Mouse (Mus musculus) lung, embryonic 16.5 days (tissue): ENCODE data around the gene Ndufa7. TPM values are rescaled to one million over a fixed set of nuclear protein-coding genes. Genes with fewer than 3 reads are reported as not detected.

Experiments
- ATAC-seq: fragments of 200-750 bp; cut with Nextera tagmentation; 2 replicates; pipeline ENCODE4 v1.8.0; 2017; ENCODE audit warnings: low read depth, mild to moderate bottlenecking, moderate library complexity
- H3K27ac ChIP-seq: fragments of 300-500 bp; sonication (generic); 2 replicates; pipeline ENCODE4 v1.5.1; 2014; ENCODE audit warnings: mild to moderate bottlenecking, control low read depth, low read length
- H3K27me3 ChIP-seq: fragments of 300-500 bp; sonication (generic); 2 replicates; pipeline ENCODE4 v1.6.1; 2014; ENCODE audit warnings: low read depth, low read length, mixed read lengths; ENCODE audit not compliant: control insufficient read depth, insufficient read depth
- H3K36me3 ChIP-seq: fragments of 300-500 bp; sonication (generic); 2 replicates; pipeline ENCODE4 v1.6.1; 2014; ENCODE audit warnings: low read length; ENCODE audit not compliant: control insufficient read depth, insufficient read depth
- H3K4me1 ChIP-seq: fragments of 300-500 bp; sonication (generic); replicated peaks from 2 replicates; pipeline ENCODE4 v1.6.1; 2014; ENCODE audit warnings: low read length, mixed read lengths; ENCODE audit not compliant: control insufficient read depth, insufficient read depth
- H3K4me2 ChIP-seq: fragments of 300-500 bp; sonication (generic); 2 replicates; pipeline ENCODE4 v1.6.1; 2014; ENCODE audit warnings: low read depth, low read length, control low read depth
- H3K4me3 ChIP-seq: fragments of 300-500 bp; sonication (generic); 2 replicates; pipeline ENCODE4 v1.5.1; 2014; ENCODE audit warnings: mild to moderate bottlenecking, low read length, control low read depth
- H3K9ac ChIP-seq: fragments of 300-500 bp; sonication (generic); 2 replicates; pipeline ENCODE4 v1.6.1; 2014; ENCODE audit warnings: low read length, control low read depth
- H3K9me3 ChIP-seq: fragments of 300-500 bp; sonication (generic); 2 replicates; pipeline ENCODE4 v1.6.1; 2016; ENCODE audit warnings: low read length; ENCODE audit not compliant: control insufficient read depth
- WGBS: fragments of 180-500 bp; shearing (Covaris S2); extraction: QIAGEN DNeasy Blood & Tissue Kit; methylation state at CpG from one replicate; pipeline ENCODE4 v1.1.7; 2014; 5-methylcytosine and 5-hydroxymethylcytosine counted together
- polyA plus RNA-seq: library from polyadenylated mRNA; unstranded; fragments of >200 nt; fragmentation: Nextera tagmentation; extraction: Ambion mirVana; gene quantifications from 2 replicates; pipeline ENCODE4 v1.2.1, GENCODE M21; 2015

Ndufa7 gene
- polyA plus RNA-seq: 482 and 489 TPM in 2 replicates

- peak within 1 kb of the TSS; percentile 57 for H3K27ac ChIP-seq
- H3K4me3 ChIP-seq: peak within 1 kb of the TSS; percentile 89
- peak; percentile 95 for ATAC-seq
- no peaks in the 10 kb centered on the region for H3K27me3 ChIP-seq
- peak within 1 kb of the TSS; percentile 77 for H3K9ac ChIP-seq
- under 1% methylated on average over 51 of the region's 51 CpGs for WGBS
- peaks cover 29% of the 10 kb centered on the region for H3K4me1 ChIP-seq
- no peaks in the 10 kb centered on the region for H3K9me3 ChIP-seq
- peaks cover 35% of the 10 kb centered on the region for H3K36me3 ChIP-seq
- H3K4me2 ChIP-seq: peak within 1 kb of the TSS; percentile 86
Observed at GRCm38 (mm10) chr17:33824084-33824996, at the start of gene Ndufa7, which contains the start of gene Rps28. Ndufa7 (plus strand) TSS chr17:33824572. Rps28 (minus strand) TSS chr17:33824562.

- H3K4me3 ChIP-seq: no peak overlapping the region
- H3K36me3 ChIP-seq: peaks cover 9% of the 10 kb centered on the region
- no peaks in the 10 kb centered on the region for H3K27me3 ChIP-seq
- H3K9me3 ChIP-seq: no peaks in the 10 kb centered on the region
- H3K27ac ChIP-seq: no peak overlapping the region
- H3K4me2 ChIP-seq: no peak overlapping the region
- no peak overlapping the region for H3K9ac ChIP-seq
- peaks cover 15% of the 10 kb centered on the region for H3K4me1 ChIP-seq
- ATAC-seq: no peak
- 86% methylated on average over 8 of the region's 8 CpGs for whole genome bisulfite sequencing
Observed at GRCm38 (mm10) chr17:33774573-33775155, 49.7 kb upstream of the Ndufa7 start.

GRCm38 (mm10) chr17:33775287-33775686, 49.1 kb upstream of the Ndufa7 start:
- WGBS: 92% methylated on average over 4 of the region's 4 CpGs
- H3K4me3 ChIP-seq: no peak overlapping the region
- peaks cover 18% of the 10 kb centered on the region for H3K4me1 ChIP-seq
- H3K4me2 ChIP-seq: no peak overlapping the region
- H3K9ac ChIP-seq: no peak overlapping the region
- H3K27me3 ChIP-seq: no peaks in the 10 kb centered on the region
- H3K27ac ChIP-seq: no peak overlapping the region
- no peak for ATAC-seq
- H3K36me3 ChIP-seq: peaks cover 9% of the 10 kb centered on the region
- H3K9me3 ChIP-seq: no peaks in the 10 kb centered on the region

- Histone ChIP-seq H3K9ac (peak overlapping the region; percentile 46), H3K4me3 (peak overlapping the region; percentile 62), H3K4me1 (peaks cover 44% of the 10 kb centered on the region), H3K9me3 (no peaks in the 10 kb centered on the region), H3K27me3 (no peaks in the 10 kb centered on the region), H3K4me2 (peak overlapping the region; percentile 87), H3K27ac (peak overlapping the region; percentile 94), H3K36me3 (peaks cover 9% of the 10 kb centered on the region)
- ATAC-seq: peak; percentile 90
- 29% methylated on average over 9 of the region's 9 CpGs for WGBS
Observed at GRCm38 (mm10) chr17:33779271-33779966, 45.0 kb upstream of the Ndufa7 start.

- H3K4me1 ChIP-seq: peaks cover 44% of the 10 kb centered on the region
- no peaks in the 10 kb centered on the region for H3K9me3 ChIP-seq
- peak overlapping the region; percentile 62 for H3K4me3 ChIP-seq
- H3K4me2 ChIP-seq: peak overlapping the region; percentile 87
- H3K27me3 ChIP-seq: no peaks in the 10 kb centered on the region
- peak; percentile 1; the same call in 1 of the 2 replicates for ATAC-seq
- peaks cover 9% of the 10 kb centered on the region for H3K36me3 ChIP-seq
- peak overlapping the region; percentile 94 for H3K27ac ChIP-seq
- WGBS: 72% methylated on average over 5 of the region's 5 CpGs
- peak overlapping the region; percentile 11; the same call in 1 of the 2 replicates for H3K9ac ChIP-seq
Observed at GRCm38 (mm10) chr17:33779967-33780295, 44.4 kb upstream of the Ndufa7 start.

- WGBS: 53% methylated on average over 5 of the region's 5 CpGs
- no peak for ATAC-seq
- H3K4me1 ChIP-seq: peaks cover 44% of the 10 kb centered on the region
- no peaks in the 10 kb centered on the region for H3K9me3 ChIP-seq
- H3K27ac ChIP-seq: peak overlapping the region; percentile 94
- peak overlapping the region; percentile 87 for H3K4me2 ChIP-seq
- H3K9ac ChIP-seq: peak overlapping the region; percentile 72
- H3K36me3 ChIP-seq: peaks cover 5% of the 10 kb centered on the region
- H3K27me3 ChIP-seq: no peaks in the 10 kb centered on the region
- H3K4me3 ChIP-seq: peak overlapping the region; percentile 62
Observed at GRCm38 (mm10) chr17:33780431-33780830, 43.9 kb upstream of the Ndufa7 start.

GRCm38 (mm10) chr17:33781124-33781977, 43.0 kb upstream of the Ndufa7 start, which contains the start of gene Angptl4:
Angptl4 (minus strand) TSS chr17:33781830.
- WGBS: 1% methylated on average over 50 of the region's 50 CpGs
- no peaks in the 10 kb centered on the region for H3K27me3 ChIP-seq
- peaks cover 44% of the 10 kb centered on the region for H3K4me1 ChIP-seq
- peaks cover 5% of the 10 kb centered on the region for H3K36me3 ChIP-seq
- peak within 1 kb of the TSS; percentile 94 for H3K27ac ChIP-seq
- ATAC-seq: peak; percentile 59
- H3K9ac ChIP-seq: peak within 1 kb of the TSS; percentile 72
- H3K9me3 ChIP-seq: no peaks in the 10 kb centered on the region
- H3K4me3 ChIP-seq: peak within 1 kb of the TSS; percentile 62
- H3K4me2 ChIP-seq: peak within 1 kb of the TSS; percentile 87

- peak overlapping the region; percentile 72 for H3K9ac ChIP-seq
- peak overlapping the region; percentile 62 for H3K4me3 ChIP-seq
- no peak for ATAC-seq
- peak overlapping the region; percentile 70 for H3K27ac ChIP-seq
- peaks cover 44% of the 10 kb centered on the region for H3K4me1 ChIP-seq
- 45% methylated on average over 4 of the region's 4 CpGs for WGBS
- no peaks in the 10 kb centered on the region for H3K27me3 ChIP-seq
- peak overlapping the region; percentile 87 for H3K4me2 ChIP-seq
- no peaks in the 10 kb centered on the region for H3K9me3 ChIP-seq
- H3K36me3 ChIP-seq: peaks cover under 1% of the 10 kb centered on the region
Observed at GRCm38 (mm10) chr17:33782067-33782466, 42.3 kb upstream of the Ndufa7 start.
